Mouse (Mus musculus): ENCODE data around the gene Hip1r. TPM values are rescaled to one million over a fixed set of nuclear protein-coding genes. Genes with fewer than 3 reads are reported as not detected.
"Not testable (repeated sequence)": the region's sequence is repeated elsewhere in the genome, so short reads cannot be mapped to it uniquely, and the experiment has no call there.

Hip1r gene
- polyA plus RNA-seq, 1 experiment from 2014 or later, result 26.9 TPM

- no peaks in the 10 kb centered on the region for H3K9me3 ChIP-seq
- WGBS, result 74% methylated on average over 15 of the region's 15 CpGs
Measured at GRCm38 (mm10) chr5:124049249-124050045, 76.0 kb downstream of the Hip1r start.

GRCm38 (mm10) chr5:124050095-124051050 lies 76.9 kb downstream of the Hip1r start:
- Histone ChIP-seq H3K9me3 (no peaks in the 10 kb centered on the region), H3K4me1 (peaks cover 11% of the 10 kb centered on the region), H3K9ac (replicated peaks) (no peak overlapping the region), H3K4me3 (no peak overlapping the region), H3K27me3 (no peaks in the 10 kb centered on the region), H3K27ac (replicated peaks) (peak overlapping the region; percentile 21; the same call in 1 of the 2 replicates), H3K36me3 (no peaks in the 10 kb centered on the region), H3K4me2 (replicated peaks) (no peak overlapping the region)
- no peak for ATAC-seq (replicated peaks)
- 67% methylated on average over 14 of the region's 14 CpGs for WGBS

More at GRCm38 (mm10) chr5:124049249-124050045, 76.0 kb downstream of the Hip1r start:
- ATAC-seq (replicated peaks), result no peak
- H3K9ac ChIP-seq (replicated peaks), result no peak overlapping the region
- H3K27ac ChIP-seq (replicated peaks), result 0 out of 2 replicates have a peak overlapping the region, but pooled peaks have one; percentile 19
- H3K4me1 ChIP-seq, result peaks cover 14% of the 10 kb centered on the region
- H3K36me3 ChIP-seq, result no peaks in the 10 kb centered on the region
- H3K4me2 ChIP-seq (replicated peaks), result no peak overlapping the region
- H3K4me3 ChIP-seq, result no peak overlapping the region
- no peaks in the 10 kb centered on the region for H3K27me3 ChIP-seq

GRCm38 (mm10) chr5:124051899-124052491 lies 78.6 kb downstream of the Hip1r start:
- Histone ChIP-seq H3K9me3 (no peaks in the 10 kb centered on the region), H3K4me1 (no peaks in the 10 kb centered on the region; the same call in 1 of the 2 replicates), H3K36me3 (no peaks in the 10 kb centered on the region), H3K4me3 (no peak overlapping the region), H3K27ac (replicated peaks) (no peak overlapping the region), H3K4me2 (replicated peaks) (no peak overlapping the region), H3K27me3 (no peaks in the 10 kb centered on the region), H3K9ac (replicated peaks) (no peak overlapping the region)
- WGBS, result 86% methylated on average over 11 of the region's 11 CpGs
- ATAC-seq (replicated peaks), result no peak

- H3K27me3 ChIP-seq; H3K4me3 ChIP-seq; H3K4me2 ChIP-seq (replicated peaks); H3K36me3 ChIP-seq; H3K4me1 ChIP-seq; H3K9me3 ChIP-seq; H3K9ac ChIP-seq (replicated peaks); H3K27ac ChIP-seq (replicated peaks); ATAC-seq (replicated peaks): not testable (repeated sequence)
- WGBS, result 88% methylated on average over 7 of the region's 7 CpGs
Measured at GRCm38 (mm10) chr5:124052641-124053040, 79.2 kb downstream of the Hip1r start.

Small RNA genes within 50 kb of the gene (microRNA-seq; reads per million reads assigned to microRNA genes)
- not detected for gene Mir7032

Other genes starting within 250 kb of the Hip1r start
- 147 and 151 TPM in 2 replicates for gene Rsrc2, start 224.2 kb upstream of the Hip1r start, polyA plus RNA-seq (2015; fragmentation: Nextera tagmentation; extraction: Ambion mirVana)
- gene Kntc1, start 223.9 kb upstream of the Hip1r start, polyA plus RNA-seq (2015; fragmentation: Nextera tagmentation; extraction: Ambion mirVana), result 12.7 and 14.6 TPM in 2 replicates
- not detected in 2 replicates for gene Hcar2, start 108.1 kb upstream of the Hip1r start, polyA plus RNA-seq (2015; fragmentation: Nextera tagmentation; extraction: Ambion mirVana)
- 0.24 and 0.29 TPM in 2 replicates for gene Hcar1, start 93.6 kb upstream of the Hip1r start, polyA plus RNA-seq (2015; fragmentation: Nextera tagmentation; extraction: Ambion mirVana)
- 143 and 146 TPM in 2 replicates for gene Denr, start 66.5 kb upstream of the Hip1r start, polyA plus RNA-seq (2015; fragmentation: Nextera tagmentation; extraction: Ambion mirVana)
- 1.8 and 3.7 TPM in 2 replicates for gene Gm43518, start 46.2 kb upstream of the Hip1r start, polyA plus RNA-seq (2015; fragmentation: Nextera tagmentation; extraction: Ambion mirVana)
- 3.5 and 5.8 TPM in 2 replicates for gene Ccdc62, start 42.9 kb upstream of the Hip1r start, polyA plus RNA-seq (2015; fragmentation: Nextera tagmentation; extraction: Ambion mirVana)
- gene Vps37b, start 58.6 kb downstream of the Hip1r start, polyA plus RNA-seq (2015; fragmentation: Nextera tagmentation; extraction: Ambion mirVana), result 106 and 109 TPM in 2 replicates
- gene Abcb9, start 122.2 kb downstream of the Hip1r start, polyA plus RNA-seq (2015; fragmentation: Nextera tagmentation; extraction: Ambion mirVana), result 10.9 TPM in 2 replicates
- gene Ogfod2, start 138.7 kb downstream of the Hip1r start, polyA plus RNA-seq (2015; fragmentation: Nextera tagmentation; extraction: Ambion mirVana), result 34.7 and 35.0 TPM in 2 replicates
- 72.7 and 75.5 TPM in 2 replicates for gene Arl6ip4, start 142.5 kb downstream of the Hip1r start, polyA plus RNA-seq (2015; fragmentation: Nextera tagmentation; extraction: Ambion mirVana)

Measured in forebrain, embryonic 15.5 days (tissue).